Comparison of ENCODE assay signal across 18 mouse cellular contexts in the genomic region with DNA sequence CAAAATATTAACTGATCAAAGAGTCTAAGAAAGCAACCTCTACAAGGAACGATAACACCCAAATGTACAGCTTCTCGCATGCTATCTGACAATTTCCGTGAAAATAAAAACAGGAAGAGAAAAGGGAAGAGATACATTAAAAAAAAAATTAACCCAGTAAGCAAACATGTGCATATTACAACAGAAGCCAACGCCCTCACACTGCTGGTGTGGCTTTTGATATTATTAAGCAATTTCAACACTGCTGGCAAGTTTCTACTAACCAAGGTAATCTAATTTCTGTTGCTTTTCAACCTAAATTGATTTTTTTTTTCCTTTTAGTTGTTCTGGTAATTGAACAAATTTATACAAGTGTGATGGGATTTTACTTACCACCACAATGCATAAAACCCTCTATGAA. TPM values are rescaled to one million over a fixed set of nuclear protein-coding genes. Genes with fewer than 3 reads are reported as not detected.
DNase-seq lines count a peak whose midpoint lies in the region; ATAC-seq and TF ChIP-seq lines count a peak whose summit lies in the region.
"Had no signal": no experiment of that assay in that cellular context is flagged by ENCODE, and none has a peak within 500 bp of the region (broad histone marks: within the 10 kb centered on the region; RNA-seq: fewer than 3 reads in every experiment).

No protein-coding gene starts in this region.

- TF ChIP-seq CTCF in liver, adult 2 months (IDR thresholded peaks at IDR 0.05; ENCODE audit: low read depth, low read length): no peak

- no peaks in the 10 kb centered on the region for H3K36me3 ChIP-seq in heart, embryonic 15.5 days
- H3K36me3 ChIP-seq in liver, adult 2 months (ENCODE audit: control insufficient read depth, insufficient read depth, low read length): no peaks in the 10 kb centered on the region
- H3K36me3 ChIP-seq in liver, embryonic 12.5 days: no peaks in the 10 kb centered on the region
- H3K36me3 ChIP-seq: midbrain, embryonic 13.5 days; neural tube, embryonic 12.5 days had no signal

- no peak overlapping the region for H3K27ac ChIP-seq in heart, embryonic 15.5 days
- no peak overlapping the region for H3K27ac ChIP-seq in liver, adult 2 months (replicated peaks; ENCODE audit: insufficient read depth, low read depth, low read length)
- H3K27ac ChIP-seq in liver, embryonic 12.5 days: no peak overlapping the region
- H3K27ac ChIP-seq: midbrain, embryonic 13.5 days; neural tube, embryonic 12.5 days; stomach, postnatal 0 days had no signal

- no peaks in the 10 kb centered on the region for H3K27me3 ChIP-seq in heart, embryonic 15.5 days
- H3K27me3 ChIP-seq in liver, adult 2 months (ENCODE audit: control insufficient read depth, insufficient read depth, low read length): no peaks in the 10 kb centered on the region
- peaks cover 13% of the 10 kb centered on the region for H3K27me3 ChIP-seq in liver, embryonic 12.5 days (replicated peaks)
- H3K27me3 ChIP-seq: midbrain, embryonic 13.5 days; neural tube, embryonic 12.5 days had no signal

- TF ChIP-seq POLR2A in liver, adult 2 months (IDR thresholded peaks at IDR 0.05; ENCODE audit: extremely low read depth, insufficient read depth, low read length): no peak

- 0 out of 2 replicates have a peak overlapping the region, but pooled peaks have one; percentile 31 for H3K4me2 ChIP-seq in heart, embryonic 15.5 days
- H3K4me2 ChIP-seq in liver, embryonic 12.5 days: no peak overlapping the region

- DNase-seq in heart, postnatal 25 days (ENCODE audit: low spot score): no peak
- peak; percentile 87 for DNase-seq in liver, adult 2 months (ENCODE audit: extremely low read depth, low read depth, low spot score)
- no peak for DNase-seq in cerebellum, postnatal 36 days
- DNase-seq: cerebellum, adult 11-12 months; forebrain, postnatal 0 days; gastrocnemius, postnatal 25 days; spleen, adult 18-20 months; thymus, postnatal 25 days had no signal

- no peaks in the 10 kb centered on the region for H3K9me3 ChIP-seq in heart, embryonic 15.5 days (replicated peaks)
- H3K9me3 ChIP-seq in liver, embryonic 12.5 days (replicated peaks): no peaks in the 10 kb centered on the region
- H3K9me3 ChIP-seq: midbrain, embryonic 13.5 days; neural tube, embryonic 12.5 days had no signal

- peaks cover 40% of the 10 kb centered on the region; the same call in 1 of the 2 replicates for H3K79me2 ChIP-seq in liver, adult 2 months (ENCODE audit: control insufficient read depth, insufficient read depth, low read length)

- intact Hi-C loops in heart, postnatal 25 days (cut with DNase I): loop anchor here (10.0 kb wide), 1 partner anchor 298 kb away; no protein-coding TSS in a partner anchor

- H3K9ac ChIP-seq in heart, embryonic 15.5 days: no peak overlapping the region
- H3K9ac ChIP-seq in liver, adult 2 months (ENCODE audit: low read depth, low read length): no peak overlapping the region
- H3K9ac ChIP-seq in liver, embryonic 12.5 days: no peak overlapping the region
- H3K9ac ChIP-seq: forebrain, postnatal 0 days; midbrain, embryonic 13.5 days; neural tube, embryonic 12.5 days had no signal

- WGBS in heart, embryonic 15.5 days: 62% methylated on average over 4 of the region's 4 CpGs
- WGBS in liver, adult 2 months: 8% methylated on average over 4 of the region's 4 CpGs
- 48% methylated on average over 4 of the region's 4 CpGs for WGBS in liver, embryonic 12.5 days (ENCODE audit: insufficient replicate concordance)

- ATAC-seq in heart, embryonic 15.5 days (replicated peaks; ENCODE audit: insufficient number of reproducible peaks, insufficient read depth, low FRiP score, low read depth): no peak
- ATAC-seq in liver, embryonic 12.5 days: no peak
- ATAC-seq in common myeloid progenitor, adult 5-6 weeks (replicated peaks; ENCODE audit: low read depth, poor library complexity, severe bottlenecking): peak; percentile 62
- ATAC-seq in monocyte, adult 5-6 weeks (replicated peaks; ENCODE audit: insufficient number of reproducible peaks, low FRiP score, low TSS enrichment, poor library complexity, severe bottlenecking): peak; percentile 49; the same call in 1 of the 2 replicates
- no peak for ATAC-seq in megakaryocyte-erythroid progenitor cell, adult 5-6 weeks (replicated peaks; ENCODE audit: low FRiP score, low TSS enrichment, poor library complexity, severe bottlenecking)
- ATAC-seq: CD4-positive, CD25-positive, alpha-beta regulatory T cell, adult 4 months; forebrain, postnatal 0 days; midbrain, embryonic 13.5 days had no signal

- peaks cover 54% of the 10 kb centered on the region for H3K4me1 ChIP-seq in heart, embryonic 15.5 days (replicated peaks)
- H3K4me1 ChIP-seq in liver, adult 2 months (ENCODE audit: control insufficient read depth, insufficient read depth, low read length): peaks cover 26% of the 10 kb centered on the region
- H3K4me1 ChIP-seq in liver, embryonic 12.5 days: peaks cover 39% of the 10 kb centered on the region

- no peak overlapping the region for H3K4me3 ChIP-seq in heart, embryonic 15.5 days
- no peak overlapping the region for H3K4me3 ChIP-seq in liver, adult 2 months (ENCODE audit: insufficient read depth, low read depth, low read length)
- H3K4me3 ChIP-seq in liver, embryonic 12.5 days: no peak overlapping the region
- H3K4me3 ChIP-seq: erythroblast, embryonic 14.5 days; midbrain, embryonic 13.5 days; neural tube, embryonic 12.5 days had no signal

RNA-seq across cellular contexts. Expression of gene Adgrl2, which starts 8.0 kb away (rescaled TPM):
- polyA plus RNA-seq in heart, embryonic 15.5 days (2015; fragmentation: Nextera tagmentation; extraction: Ambion mirVana): 33.3 and 39.8 TPM in 2 replicates
- 10 to 100 TPM; 57.2 to 57.6 TPM for total RNA-seq in heart, postnatal 25 days (2021)
- total RNA-seq in liver, adult 2 months (2014; rRNA removed): 27.9 and 34.6 TPM in 2 replicates
- 22.8 and 26.2 TPM in 2 replicates for polyA plus RNA-seq in liver, adult 2 months (2012; rRNA removed)
- polyA plus RNA-seq in liver, embryonic 12.5 days (2016; fragmentation: Nextera tagmentation; extraction: Ambion mirVana): 11.5 and 13.3 TPM in 2 replicates
- 27.9 and 34.7 TPM in 2 replicates for total RNA-seq in common myeloid progenitor, adult 5-6 weeks (2017)
- 0.10 to 1.5 TPM (median 0.75 TPM) in 3 replicates for total RNA-seq in monocyte, adult 5-6 weeks (2017)
- total RNA-seq in megakaryocyte-erythroid progenitor cell, adult 5-6 weeks (2014; fragmentation: Nextera tagmentation): 36.7 and 50.0 TPM in 2 replicates
- 18.9 and 32.1 TPM in 2 replicates for total RNA-seq in megakaryocyte-erythroid progenitor cell, adult 5-6 weeks (2017)
- polyA plus RNA-seq: CD4-positive, CD25-positive, alpha-beta regulatory T cell, adult 4 months had no signal

Comparison
In these comparisons a context has a peak if more than half of its experiments do, and no peak if none do; other contexts are left out.
1. ATAC-seq: peak in common myeloid progenitor, adult 5-6 weeks (single experiment) and monocyte, adult 5-6 weeks (single experiment); none in heart, embryonic 15.5 days (single experiment), liver, embryonic 12.5 days (single experiment) and megakaryocyte-erythroid progenitor cell, adult 5-6 weeks (single experiment).